Mouse (Mus musculus) ES-Bruce4 (cell line): Measurements from ENCODE around the gene Rbm39.

Experiments
- CTCF ChIP-seq: IDR thresholded peaks from one replicate; pipeline ENCODE4 v1.8.1; 2011; ENCODE audit warnings: low read depth, low read length
- EP300 ChIP-seq: IDR thresholded peaks from 2 replicates; pipeline ENCODE4 v1.6.1; 2011; ENCODE audit warnings: low read depth, low read length; ENCODE audit not compliant: insufficient read depth
- POLR2A ChIP-seq: IDR thresholded peaks from one replicate; pipeline ENCODE4 v1.8.1; 2011; ENCODE audit warnings: low read length; ENCODE audit not compliant: insufficient read depth

DNA sequence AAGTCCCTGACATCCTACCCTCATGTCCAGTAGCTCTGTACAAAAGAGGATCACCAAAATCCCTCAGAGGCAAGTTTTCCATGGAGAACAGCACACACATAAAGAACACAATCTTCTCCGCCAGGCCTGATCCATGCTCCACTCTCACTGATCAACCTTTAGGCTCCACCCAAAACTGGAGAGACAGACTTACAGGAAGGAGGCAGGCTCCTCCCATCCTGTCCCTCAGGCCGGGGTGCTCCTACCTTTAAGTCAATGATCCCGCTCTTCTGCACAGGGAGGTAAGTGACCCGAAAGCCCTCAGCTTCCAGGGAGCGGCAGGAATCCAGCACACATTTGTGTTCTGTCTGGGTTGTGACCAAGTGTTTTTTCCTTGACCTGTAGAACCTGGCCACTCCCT, 45.9 kb downstream of the Rbm39 start:
- TF ChIP-seq EP300, result no peak
- no peak for TF ChIP-seq CTCF
- TF ChIP-seq POLR2A, result no peak
